Mouse (Mus musculus) forebrain, embryonic 15.5 days (tissue): Measurements from ENCODE around the gene BC005537. TPM values are rescaled to one million over a fixed set of nuclear protein-coding genes. Genes with fewer than 3 reads are reported as not detected.

ENCODE experiments used
- ATAC-seq: fragments of 200-750 bp; cut with Nextera tagmentation; replicated peaks from 2 replicates; pipeline ENCODE4 v1.8.0; 2017; ENCODE audit warnings: mild to moderate bottlenecking, moderate TSS enrichment, moderate library complexity
- H3K27ac ChIP-seq: fragments of 300-500 bp; sonication (generic); replicated peaks from 2 replicates; pipeline ENCODE4 v1.5.1; 2015; ENCODE audit warnings: mild to moderate bottlenecking, inconsistent platforms
- H3K27me3 ChIP-seq: fragments of 300-500 bp; sonication (generic); 2 replicates; pipeline ENCODE4 v1.6.1; 2015; ENCODE audit warnings: inconsistent platforms
- H3K36me3 ChIP-seq: fragments of 300-500 bp; sonication (generic); 2 replicates; pipeline ENCODE4 v1.6.1; 2015; ENCODE audit warnings: mild to moderate bottlenecking, inconsistent platforms
- H3K4me1 ChIP-seq: fragments of 300-500 bp; sonication (generic); 2 replicates; pipeline ENCODE4 v1.6.1; 2015; ENCODE audit warnings: inconsistent platforms
- H3K4me2 ChIP-seq: fragments of 300-500 bp; sonication (generic); replicated peaks from 2 replicates; pipeline ENCODE4 v1.6.1; 2015; ENCODE audit warnings: mild to moderate bottlenecking, inconsistent platforms
- H3K4me3 ChIP-seq: fragments of 300-500 bp; sonication (generic); 2 replicates; pipeline ENCODE4 v1.5.1; 2015; ENCODE audit warnings: mild to moderate bottlenecking, inconsistent platforms
- H3K9ac ChIP-seq: fragments of 300-500 bp; sonication (generic); replicated peaks from 2 replicates; pipeline ENCODE4 v1.6.1; 2015; ENCODE audit warnings: mild to moderate bottlenecking, inconsistent platforms
- H3K9me3 ChIP-seq: fragments of 300-500 bp; sonication (generic); 2 replicates; pipeline ENCODE4 v1.6.1; 2016; ENCODE audit warnings: inconsistent platforms
- WGBS: fragments of 180-500 bp; shearing (Covaris S2); methylation state at CpG from one replicate; pipeline ENCODE4 v1.1.7; 2015; ENCODE audit warnings: mixed read lengths; 5-methylcytosine and 5-hydroxymethylcytosine counted together
- polyA plus RNA-seq: library from polyadenylated mRNA; unstranded; fragments of >200 nt; fragmentation: Nextera tagmentation; extraction: Ambion mirVana; gene quantifications from 2 replicates; pipeline ENCODE4 v1.2.1, GENCODE M21; 2015

Gene BC005537
- polyA plus RNA-seq, 1 experiment from 2014 or later = 30.8 TPM

GRCm38 (mm10) chr13:24859115-24859514, 57.7 kb downstream of the BC005537 start:
- Histone ChIP-seq H3K4me3 (no peak overlapping the region), H3K9ac (no peak overlapping the region), H3K4me1 (no peaks in the 10 kb centered on the region), H3K9me3 (no peaks in the 10 kb centered on the region), H3K27ac (no peak overlapping the region), H3K4me2 (no peak overlapping the region), H3K36me3 (no peaks in the 10 kb centered on the region), H3K27me3 (no peaks in the 10 kb centered on the region)
- no peak for ATAC-seq

GRCm38 (mm10) chr13:24861084-24861483, 59.6 kb downstream of the BC005537 start:
- 80% methylated on average over 12 of the region's 12 CpGs for WGBS
- no peaks in the 10 kb centered on the region for H3K4me1 ChIP-seq
- no peak overlapping the region for H3K4me3 ChIP-seq
- H3K9ac ChIP-seq = no peak overlapping the region
- H3K9me3 ChIP-seq = no peaks in the 10 kb centered on the region
- no peaks in the 10 kb centered on the region for H3K36me3 ChIP-seq
- H3K27me3 ChIP-seq = no peaks in the 10 kb centered on the region
- no peak overlapping the region for H3K4me2 ChIP-seq
- H3K27ac ChIP-seq = no peak overlapping the region
- no peak for ATAC-seq

GRCm38 (mm10) chr13:24862021-24862420, 60.6 kb downstream of the BC005537 start:
- H3K9me3 ChIP-seq = no peaks in the 10 kb centered on the region
- WGBS = 85% methylated on average over 7 of the region's 7 CpGs
- H3K4me3 ChIP-seq = no peak overlapping the region
- H3K27me3 ChIP-seq = no peaks in the 10 kb centered on the region
- no peaks in the 10 kb centered on the region for H3K4me1 ChIP-seq
- H3K27ac ChIP-seq = no peak overlapping the region
- no peak overlapping the region for H3K4me2 ChIP-seq
- no peak for ATAC-seq
- no peaks in the 10 kb centered on the region for H3K36me3 ChIP-seq
- H3K9ac ChIP-seq = no peak overlapping the region

GRCm38 (mm10) chr13:24862520-24862919, 61.1 kb downstream of the BC005537 start:
- Histone ChIP-seq H3K27ac (no peak overlapping the region), H3K9me3 (no peaks in the 10 kb centered on the region)

More at GRCm38 (mm10) chr13:24862520-24862919, 61.1 kb downstream of the BC005537 start:
- no peak for ATAC-seq
- H3K4me2 ChIP-seq = no peak overlapping the region
- H3K4me3 ChIP-seq = no peak overlapping the region
- H3K4me1 ChIP-seq = no peaks in the 10 kb centered on the region
- 64% methylated on average over 7 of the region's 7 CpGs for WGBS
- no peak overlapping the region for H3K9ac ChIP-seq
- no peaks in the 10 kb centered on the region for H3K27me3 ChIP-seq
- H3K36me3 ChIP-seq = no peaks in the 10 kb centered on the region

Other genes with a start within 250 kb of the BC005537 start
- gene Ripor2, start 219.5 kb upstream of the BC005537 start, polyA plus RNA-seq = 24.5 and 26.8 TPM in 2 replicates
- gene Armh2, start 60.4 kb upstream of the BC005537 start, polyA plus RNA-seq = not detected in 2 replicates
- 41.1 and 50.3 TPM in 2 replicates for gene Gmnn, start 39.7 kb upstream of the BC005537 start, polyA plus RNA-seq
- gene Acot13, start 29.9 kb downstream of the BC005537 start, polyA plus RNA-seq = 58.8 and 60.0 TPM in 2 replicates
- gene Tdp2, start 30.0 kb downstream of the BC005537 start, polyA plus RNA-seq = 46.5 and 48.9 TPM in 2 replicates
- 2.9 and 3.2 TPM in 2 replicates for gene D130043K22Rik, start 43.5 kb downstream of the BC005537 start, polyA plus RNA-seq
- 7.2 and 8.1 TPM in 2 replicates for gene Aldh5a1, start 136.0 kb downstream of the BC005537 start, polyA plus RNA-seq
- 0.63 and 1.5 TPM in 2 replicates for gene Gpld1, start 141.5 kb downstream of the BC005537 start, polyA plus RNA-seq
- 15.8 and 17.6 TPM in 2 replicates for gene Mrs2, start 218.7 kb downstream of the BC005537 start, polyA plus RNA-seq